Mouse (Mus musculus): ENCODE data around the gene Dip2b. TPM values are rescaled to one million over a fixed set of nuclear protein-coding genes. Genes with fewer than 3 reads are reported as not detected.

Gene Dip2b
- polyA plus RNA-seq, 1 experiment from 2014 or later = 11.3 TPM

GRCm38 (mm10) chr15:100116325-100116724, 77.9 kb downstream of the Dip2b start:
- no peak for ATAC-seq (ENCODE audit: insufficient number of reproducible peaks, low FRiP score, low TSS enrichment, low read depth)
- H3K4me1 ChIP-seq = peaks cover 18% of the 10 kb centered on the region
- H3K27ac ChIP-seq = no peak overlapping the region
- H3K9me3 ChIP-seq = no peaks in the 10 kb centered on the region
- WGBS = 87% methylated on average over 13 of the region's 13 CpGs
- peaks cover 16% of the 10 kb centered on the region; the same call in 1 of the 2 replicates for H3K36me3 ChIP-seq
- no peak overlapping the region for H3K4me2 ChIP-seq
- no peaks in the 10 kb centered on the region for H3K27me3 ChIP-seq
- no peak overlapping the region for H3K4me3 ChIP-seq
- H3K9ac ChIP-seq = no peak overlapping the region

- no peaks in the 10 kb centered on the region for H3K9me3 ChIP-seq
- no peaks in the 10 kb centered on the region for H3K27me3 ChIP-seq
- WGBS = 72% methylated on average over 6 of the region's 6 CpGs
- no peak overlapping the region for H3K9ac ChIP-seq
- H3K4me2 ChIP-seq = no peak overlapping the region
- no peak overlapping the region for H3K4me3 ChIP-seq
- peaks cover 16% of the 10 kb centered on the region; the same call in 1 of the 2 replicates for H3K36me3 ChIP-seq
- no peak overlapping the region for H3K27ac ChIP-seq
- H3K4me1 ChIP-seq = no peaks in the 10 kb centered on the region
- no peak for ATAC-seq (ENCODE audit: insufficient number of reproducible peaks, low FRiP score, low TSS enrichment, low read depth)
Measured at GRCm38 (mm10) chr15:100119225-100119788, 80.8 kb downstream of the Dip2b start.

GRCm38 (mm10) chr15:100121437-100121836, 83.0 kb downstream of the Dip2b start:
- no peak for ATAC-seq (ENCODE audit: insufficient number of reproducible peaks, low FRiP score, low TSS enrichment, low read depth)

GRCm38 (mm10) chr15:100123867-100124266, 85.4 kb downstream of the Dip2b start:
- no peaks in the 10 kb centered on the region for H3K9me3 ChIP-seq
- H3K4me2 ChIP-seq = no peak overlapping the region
- no peak overlapping the region for H3K4me3 ChIP-seq
- H3K27ac ChIP-seq = no peak overlapping the region
- 64% methylated on average over 5 of the region's 5 CpGs for WGBS
- no peaks in the 10 kb centered on the region for H3K27me3 ChIP-seq
- H3K9ac ChIP-seq = no peak overlapping the region
- H3K36me3 ChIP-seq = no peaks in the 10 kb centered on the region
- H3K4me1 ChIP-seq = peaks cover 5% of the 10 kb centered on the region; the same call in 1 of the 2 replicates
- ATAC-seq (ENCODE audit: insufficient number of reproducible peaks, low FRiP score, low TSS enrichment, low read depth) = no peak

More at GRCm38 (mm10) chr15:100121437-100121836, 83.0 kb downstream of the Dip2b start:
- Histone ChIP-seq H3K9ac (no peak overlapping the region), H3K4me1 (peaks cover 3% of the 10 kb centered on the region; the same call in 1 of the 2 replicates), H3K4me2 (no peak overlapping the region), H3K36me3 (peaks cover 14% of the 10 kb centered on the region; the same call in 1 of the 2 replicates), H3K4me3 (no peak overlapping the region), H3K9me3 (no peaks in the 10 kb centered on the region), H3K27me3 (no peaks in the 10 kb centered on the region), H3K27ac (no peak overlapping the region)
- WGBS = 89% methylated on average over 6 of the region's 6 CpGs

- Histone ChIP-seq H3K9ac (no peak overlapping the region), H3K27me3 (no peaks in the 10 kb centered on the region), H3K4me1 (peaks cover 10% of the 10 kb centered on the region; the same call in 1 of the 2 replicates), H3K36me3 (no peaks in the 10 kb centered on the region), H3K27ac (peak overlapping the region; percentile 33; the same call in 1 of the 2 replicates), H3K4me2 (no peak overlapping the region), H3K4me3 (no peak overlapping the region), H3K9me3 (no peaks in the 10 kb centered on the region)
- no peak for ATAC-seq (ENCODE audit: insufficient number of reproducible peaks, low FRiP score, low TSS enrichment, low read depth)
- 74% methylated on average over 6 of the region's 6 CpGs for WGBS
Measured at GRCm38 (mm10) chr15:100125245-100125644, 86.8 kb downstream of the Dip2b start.

- Histone ChIP-seq H3K9me3 (no peaks in the 10 kb centered on the region), H3K36me3 (no peaks in the 10 kb centered on the region), H3K4me3 (no peak overlapping the region), H3K9ac (no peak overlapping the region), H3K27ac (no peak overlapping the region; the same call in 1 of the 2 replicates), H3K4me1 (peaks cover 10% of the 10 kb centered on the region; the same call in 1 of the 2 replicates), H3K27me3 (no peaks in the 10 kb centered on the region), H3K4me2 (no peak overlapping the region)
- ATAC-seq (ENCODE audit: insufficient number of reproducible peaks, low FRiP score, low TSS enrichment, low read depth) = peak; percentile 32; the same call in 1 of the 2 replicates
- 18% methylated on average over 11 of the region's 11 CpGs for WGBS
Measured at GRCm38 (mm10) chr15:100126456-100127107, 88.1 kb downstream of the Dip2b start.

GRCm38 (mm10) chr15:100129151-100129790, 90.8 kb downstream of the Dip2b start:
- H3K36me3 ChIP-seq = peaks cover 4% of the 10 kb centered on the region; the same call in 1 of the 2 replicates
- no peak for ATAC-seq (ENCODE audit: insufficient number of reproducible peaks, low FRiP score, low TSS enrichment, low read depth)
- no peaks in the 10 kb centered on the region for H3K27me3 ChIP-seq
- H3K27ac ChIP-seq = no peak overlapping the region
- no peak overlapping the region for H3K9ac ChIP-seq
- H3K4me3 ChIP-seq = no peak overlapping the region
- H3K9me3 ChIP-seq = no peaks in the 10 kb centered on the region
- WGBS = 53% methylated on average over 7 of the region's 7 CpGs
- H3K4me1 ChIP-seq = peaks cover 13% of the 10 kb centered on the region; the same call in 1 of the 2 replicates
- no peak overlapping the region for H3K4me2 ChIP-seq

- 85% methylated on average over 5 of the region's 5 CpGs for WGBS
- Histone ChIP-seq H3K36me3 (peaks cover 5% of the 10 kb centered on the region; the same call in 1 of the 2 replicates), H3K4me2 (no peak overlapping the region), H3K4me1 (0 out of 2 replicates have a peak, but pooled peaks cover 3% of the 10 kb centered on the region), H3K9ac (no peak overlapping the region), H3K4me3 (no peak overlapping the region), H3K27me3 (no peaks in the 10 kb centered on the region), H3K27ac (no peak overlapping the region), H3K9me3 (no peaks in the 10 kb centered on the region)
- no peak for ATAC-seq (ENCODE audit: insufficient number of reproducible peaks, low FRiP score, low TSS enrichment, low read depth)
Measured at GRCm38 (mm10) chr15:100139665-100140064, 101.2 kb downstream of the Dip2b start.

- no peaks in the 10 kb centered on the region for H3K9me3 ChIP-seq
- ATAC-seq (ENCODE audit: insufficient number of reproducible peaks, low FRiP score, low TSS enrichment, low read depth) = no peak
- no peaks in the 10 kb centered on the region for H3K27me3 ChIP-seq
- H3K27ac ChIP-seq = no peak overlapping the region
- no peak overlapping the region for H3K4me3 ChIP-seq
- H3K9ac ChIP-seq = no peak overlapping the region
- H3K4me2 ChIP-seq = no peak overlapping the region
- WGBS = 50% methylated on average over 4 of the region's 4 CpGs
- 0 out of 2 replicates have a peak, but pooled peaks cover 6% of the 10 kb centered on the region for H3K4me1 ChIP-seq
- peaks cover 2% of the 10 kb centered on the region; the same call in 1 of the 2 replicates for H3K36me3 ChIP-seq
Measured at GRCm38 (mm10) chr15:100140428-100140827, 102.0 kb downstream of the Dip2b start.

- H3K9ac ChIP-seq = no peak overlapping the region
- 0 out of 2 replicates have a peak, but pooled peaks cover 6% of the 10 kb centered on the region for H3K4me1 ChIP-seq
- peak overlapping the region; percentile 72 for H3K27ac ChIP-seq
- H3K36me3 ChIP-seq = no peaks in the 10 kb centered on the region
- 74% methylated on average over 11 of the region's 11 CpGs for WGBS
- H3K4me3 ChIP-seq = no peak overlapping the region
- H3K27me3 ChIP-seq = no peaks in the 10 kb centered on the region
- no peaks in the 10 kb centered on the region for H3K9me3 ChIP-seq
- no peak overlapping the region for H3K4me2 ChIP-seq
- 0 out of 2 replicates have a peak, but pooled peaks have one; percentile 58 for ATAC-seq (ENCODE audit: insufficient number of reproducible peaks, low FRiP score, low TSS enrichment, low read depth)
Measured at GRCm38 (mm10) chr15:100143091-100143801, 104.8 kb downstream of the Dip2b start.

Measured in limb, embryonic 15.5 days (tissue).